Mouse (Mus musculus) thymus, adult 2 months (tissue): ENCODE measurements around the gene Tmem150c.

Source experiments
- CTCF ChIP-seq: fragments of 200-500 bp; IDR thresholded peaks from 2 replicates; pipeline ENCODE4 v1.5.1; 2012; ENCODE audit warnings: mild to moderate bottlenecking, control low read depth, low read length, moderate library complexity, borderline replicate concordance; ENCODE audit not compliant: control insufficient read depth, poor library complexity, insufficient read depth; ENCODE audit errors: extremely low read depth
- POLR2A ChIP-seq: fragments of 200-500 bp; IDR thresholded peaks from 2 replicates; pipeline ENCODE4 v1.6.1; 2012; ENCODE audit warnings: mild to moderate bottlenecking, low read length, control low read depth, moderate library complexity; ENCODE audit not compliant: control insufficient read depth, poor library complexity, insufficient read depth; ENCODE audit errors: extremely low read depth

GRCm38 (mm10) chr5:100038714-100039601, 120.7 kb downstream of the Tmem150c start:
- TF ChIP-seq CTCF (peak; percentile 98), POLR2A (peak; percentile 58; the same call in 1 of the 2 replicates)
